Mouse (Mus musculus): ENCODE measurements at regions not wholly inside any gene's neighbourhood (a gene's known extent, or its start where the extent isn't known, plus 50 kb on each side); places are given as distances from the start of the nearest gene placed in this dataset.

GRCm38 (mm10) chr15:5414401-5414800, 170.4 kb upstream of the Ptger4 start:
- DNase-seq, result no peak

GRCm38 (mm10) chr15:5416031-5416430, 172.0 kb upstream of the Ptger4 start:
- no peak for DNase-seq

GRCm38 (mm10) chr15:5426641-5427040, 182.7 kb upstream of the Ptger4 start:
- DNase-seq, result no peak

- no peak for DNase-seq
These were observed 183.5 kb upstream of the Ptger4 start for GRCm38 (mm10) chr15:5427319-5428048.

GRCm38 (mm10) chr15:5432018-5432417, 188.0 kb upstream of the Ptger4 start:
- DNase-seq, result no peak

- no peak for DNase-seq
These were observed 193.0 kb upstream of the Ptger4 start for GRCm38 (mm10) chr15:5437020-5437419.

GRCm38 (mm10) chr15:5446040-5446755, 202.2 kb upstream of the Ptger4 start:
- DNase-seq, result no peak

GRCm38 (mm10) chr15:5446756-5447314, 202.8 kb upstream of the Ptger4 start:
- DNase-seq, result no peak

- DNase-seq, result no peak
These were observed 203.9 kb upstream of the Ptger4 start for GRCm38 (mm10) chr15:5447707-5448496.

- no peak for DNase-seq
These were observed 215.1 kb upstream of the Ptger4 start for GRCm38 (mm10) chr15:5459083-5459482.

- DNase-seq, result no peak
These were observed 215.6 kb upstream of the Ptger4 start for GRCm38 (mm10) chr15:5459580-5459979.

- DNase-seq, result no peak
These were observed 218.7 kb upstream of the Ptger4 start for GRCm38 (mm10) chr15:5462651-5463050.

GRCm38 (mm10) chr15:5464732-5465131, 220.7 kb upstream of the Ptger4 start:
- DNase-seq, result no peak

- no peak for DNase-seq
These were observed 224.6 kb upstream of the Ptger4 start for GRCm38 (mm10) chr15:5468535-5469073.

- no peak for DNase-seq
These were observed 231.5 kb upstream of the Ptger4 start for GRCm38 (mm10) chr15:5475389-5475995.

GRCm38 (mm10) chr15:5493286-5493685, 249.3 kb upstream of the Ptger4 start:
- DNase-seq, result no peak

- no peak for DNase-seq
These were observed 251.3 kb upstream of the Ptger4 start for GRCm38 (mm10) chr15:5495187-5495849.

GRCm38 (mm10) chr15:5495954-5496353, 252.0 kb upstream of the Ptger4 start:
- DNase-seq, result no peak

- DNase-seq, result no peak
These were observed 260.5 kb upstream of the Ptger4 start for GRCm38 (mm10) chr15:5504502-5504901.

- no peak for DNase-seq
These were observed 263.0 kb upstream of the Ptger4 start for GRCm38 (mm10) chr15:5506848-5507544.

- no peak for DNase-seq
These were observed 263.5 kb upstream of the Ptger4 start for GRCm38 (mm10) chr15:5507545-5507913.
